Mouse (Mus musculus) lung, adult 2 months (tissue): ENCODE results near the gene Gstm5. TPM values are rescaled to one million over a fixed set of nuclear protein-coding genes. Genes with fewer than 3 reads are reported as not detected.

Source experiments
- DNase-seq: peaks from one replicate; pipeline ENCODE4 v3.0.0; 2022
- H3K4me1 ChIP-seq: fragments of 200-500 bp; 2 replicates; pipeline ENCODE4 v1.6.1; 2011; ENCODE audit warnings: low read length; ENCODE audit not compliant: control insufficient read depth, insufficient read depth
- H3K4me3 ChIP-seq: fragments of 200-500 bp; replicated peaks from 2 replicates; pipeline ENCODE3; 2011; ENCODE audit warnings: low read depth, mild to moderate bottlenecking, control low read depth, low read length; ENCODE audit errors: extremely low read depth
- CTCF ChIP-seq: fragments of 200-500 bp; IDR thresholded peaks from 2 replicates; pipeline ENCODE4 v1.5.1; 2011; ENCODE audit warnings: mild to moderate bottlenecking, low read length, control low read depth; ENCODE audit not compliant: insufficient read depth
- POLR2A ChIP-seq: fragments of 200-500 bp; IDR thresholded peaks from 2 replicates; pipeline ENCODE4 v1.6.1; 2011; ENCODE audit warnings: low read depth, mild to moderate bottlenecking, control low read depth, low read length, borderline replicate concordance; ENCODE audit errors: extremely low read depth
- whole genome bisulfite sequencing: fragments of 180-500 bp; shearing (Covaris S2); methylation state at CpG from one replicate; pipeline ENCODE4 v1.1.7; 2018; 5-methylcytosine and 5-hydroxymethylcytosine counted together
- polyA plus RNA-seq: library from polyadenylated mRNA; depleted of rRNA; stranded (reverse); fragments of >200 nt; gene quantifications from 2 replicates; pipeline ENCODE4 v1.2.3, GENCODE M21; 2012

Gstm5 gene
- polyA plus RNA-seq, 1 experiment: 15.3 TPM

DNA sequence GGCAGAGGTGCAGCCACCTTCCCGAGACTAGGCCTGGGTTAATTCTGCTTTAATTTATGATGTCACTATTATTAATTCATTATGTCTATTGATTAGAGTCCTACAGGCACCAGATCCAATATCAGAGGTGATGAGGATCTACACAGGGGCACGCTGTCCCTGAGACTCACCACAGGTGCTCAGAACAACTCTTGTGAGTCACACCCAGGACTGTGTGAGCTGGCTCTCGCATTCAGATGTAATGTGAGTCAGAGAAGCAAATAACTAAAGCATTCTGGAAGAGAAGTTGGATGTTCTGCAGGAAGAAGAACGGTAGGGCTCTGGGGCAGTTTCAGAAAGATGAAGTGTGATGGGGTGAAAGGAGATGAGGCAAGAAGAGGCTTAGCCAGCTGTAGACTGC is 33.6 kb downstream of the Gstm5 start:
- TF ChIP-seq CTCF (no peak), POLR2A (no peak)
- H3K4me3 ChIP-seq: no peak overlapping the region
- H3K4me1 ChIP-seq: 0 out of 2 replicates have a peak, but pooled peaks cover 2% of the 10 kb centered on the region
- no peak for DNase-seq
- WGBS: 71% methylated on average over 4 of the region's 4 CpGs

DNA sequence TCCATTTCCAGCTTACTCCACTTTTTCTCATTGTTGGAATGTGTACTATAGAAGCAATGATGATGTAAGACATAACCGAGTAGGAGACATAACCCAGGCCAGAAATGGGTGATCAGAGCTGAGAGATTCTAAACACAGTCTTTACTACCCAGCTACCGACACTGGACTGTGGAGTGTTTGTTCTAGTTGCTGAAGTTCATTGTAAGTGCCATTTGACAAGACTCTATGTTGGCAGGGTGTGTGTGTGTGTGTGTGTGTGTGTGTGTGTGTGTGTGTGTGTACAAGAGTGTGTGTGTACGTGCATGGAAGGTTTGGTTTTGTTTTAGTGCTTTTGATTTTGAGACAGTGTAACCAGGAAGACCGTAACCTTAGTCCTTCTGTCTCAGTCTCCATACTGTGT is 34.1 kb downstream of the Gstm5 start:
- 64% methylated on average over 4 of the region's 4 CpGs for WGBS
- Histone ChIP-seq H3K4me1 (0 out of 2 replicates have a peak, but pooled peaks cover 2% of the 10 kb centered on the region), H3K4me3 (no peak overlapping the region)
- no peak for DNase-seq
- TF ChIP-seq CTCF (no peak), POLR2A (no peak)

DNA sequence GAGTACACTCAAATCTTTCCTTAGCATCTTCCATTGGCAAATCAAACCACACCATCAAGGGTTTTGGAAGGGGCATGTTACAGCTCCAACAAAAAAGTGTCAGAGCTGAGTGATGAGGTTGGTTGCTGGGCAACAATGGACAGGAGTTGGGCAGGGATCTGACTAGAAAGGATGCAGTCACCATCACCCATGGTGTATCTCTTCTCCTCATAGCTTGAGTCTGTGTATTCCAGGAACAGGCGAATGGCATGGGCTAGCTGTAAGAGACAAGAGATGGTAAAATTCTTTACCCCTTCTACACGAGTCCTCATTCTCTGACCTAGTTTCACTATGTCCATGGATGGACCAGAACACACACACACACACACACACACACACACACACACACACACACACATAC is 35.5 kb downstream of the Gstm5 start:
- 0 out of 2 replicates have a peak, but pooled peaks cover 2% of the 10 kb centered on the region for H3K4me1 ChIP-seq
- 44% methylated on average over 2 of the region's 2 CpGs for WGBS
- no peak for DNase-seq
- H3K4me3 ChIP-seq: peak overlapping the region; percentile 58
- no peak for TF ChIP-seq CTCF
- no peak for TF ChIP-seq POLR2A

DNA sequence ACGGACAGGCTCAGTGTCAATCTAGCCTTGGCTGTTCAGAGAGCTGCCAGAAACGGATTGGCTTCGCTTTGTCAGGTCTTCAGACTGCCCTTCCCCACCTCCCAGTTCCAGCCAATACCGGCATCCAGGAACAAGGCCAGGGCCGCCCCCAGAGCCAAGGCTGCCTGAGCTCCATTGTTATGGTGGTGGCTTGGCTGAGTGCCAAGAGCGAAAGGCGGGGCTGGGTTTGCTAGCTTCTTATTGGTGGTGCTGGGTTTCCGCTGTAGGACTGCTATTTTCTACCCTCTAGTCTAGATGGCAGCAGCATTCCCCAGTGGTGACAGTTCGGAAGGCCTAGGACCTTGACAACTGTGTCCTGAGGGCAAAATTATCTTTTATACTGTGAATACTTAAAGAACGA is 36.0 kb downstream of the Gstm5 start, which contains the start of gene Gstm7:
Gstm7 (minus strand) TSS at position 148 of the 400 bp plus-strand sequence.
- TF ChIP-seq POLR2A (peak; percentile 5; the same call in 1 of the 2 replicates), CTCF (no peak)
- 0 out of 2 replicates have a peak, but pooled peaks cover 2% of the 10 kb centered on the region for H3K4me1 ChIP-seq
- peak within 1 kb of the TSS; percentile 58 for H3K4me3 ChIP-seq
- DNase-seq: peak; percentile 93
- 5% methylated on average over 10 of the region's 10 CpGs for WGBS

DNA sequence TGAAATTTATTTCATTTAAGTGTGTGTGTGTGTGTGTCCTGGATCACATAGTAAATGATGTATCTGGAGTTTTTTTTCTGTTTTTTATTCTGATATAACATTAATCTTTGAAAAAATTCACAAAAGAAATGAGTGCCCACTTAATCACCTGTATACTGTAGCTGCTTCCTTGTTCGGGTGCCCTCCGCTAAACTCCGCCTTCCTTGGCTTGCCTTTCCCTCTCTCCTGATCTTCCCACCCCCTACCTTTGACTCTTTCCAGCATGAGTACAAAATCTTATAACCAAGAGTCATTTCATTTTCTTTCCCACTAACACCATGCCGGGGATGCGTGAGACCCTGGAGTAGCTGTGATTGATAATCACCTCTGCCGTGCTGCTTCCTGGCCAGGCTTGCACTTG is 36.5 kb downstream of the Gstm5 start:
- Histone ChIP-seq H3K4me3 (no peak overlapping the region), H3K4me1 (0 out of 2 replicates have a peak, but pooled peaks cover 2% of the 10 kb centered on the region)
- no peak for TF ChIP-seq CTCF
- no peak for TF ChIP-seq POLR2A
- WGBS: 55% methylated on average over 6 of the region's 6 CpGs
- no peak for DNase-seq

DNA sequence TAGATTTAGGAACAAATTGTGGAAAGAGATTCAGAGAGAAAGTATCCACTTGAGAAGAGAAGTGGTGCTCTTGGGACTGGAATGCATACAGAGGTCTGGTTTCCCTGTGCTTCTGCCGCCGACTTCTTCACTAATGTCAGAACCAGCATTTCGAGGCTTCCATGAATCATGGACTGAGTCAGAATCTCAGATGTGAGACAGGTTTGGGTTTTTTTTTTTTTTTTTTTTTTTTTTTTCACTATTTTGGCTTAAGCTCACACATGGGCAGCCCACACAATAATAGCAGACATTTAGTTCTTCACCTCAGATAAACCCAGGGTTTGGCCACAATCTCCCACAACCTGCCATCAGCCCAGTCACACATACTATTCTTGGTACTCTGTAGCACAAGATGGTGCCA is 39.6 kb downstream of the Gstm5 start:
- 68% methylated on average over 3 of the region's 3 CpGs for WGBS

DNA sequence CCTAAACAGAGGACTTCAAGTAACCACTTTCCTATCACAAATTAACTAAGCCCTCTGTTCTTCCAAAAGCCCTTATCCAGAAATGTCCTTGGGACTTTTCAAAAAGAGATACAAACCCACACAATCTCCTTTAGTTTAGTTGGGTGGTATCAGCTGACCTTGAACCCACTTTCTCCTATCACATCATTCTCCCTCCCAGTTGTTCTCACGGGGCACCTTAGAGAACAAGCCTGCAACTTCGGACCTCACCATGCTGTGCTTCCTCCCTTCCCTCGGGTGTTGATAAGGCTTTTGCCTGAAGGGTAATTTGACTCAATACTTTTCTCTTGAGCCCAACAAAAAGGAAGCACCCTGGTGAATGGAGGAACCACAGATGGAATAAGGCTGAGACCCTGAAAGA is 40.3 kb downstream of the Gstm5 start:
- TF ChIP-seq POLR2A: no peak
- TF ChIP-seq CTCF: no peak
- DNase-seq: no peak
- no peak overlapping the region for H3K4me3 ChIP-seq
- H3K4me1 ChIP-seq: peaks cover 6% of the 10 kb centered on the region; the same call in 1 of the 2 replicates
- 64% methylated on average over 3 of the region's 3 CpGs for WGBS

More for the DNA sequence above, 39.6 kb downstream of the Gstm5 start:
- DNase-seq: no peak
- Histone ChIP-seq H3K4me1 (peaks cover 6% of the 10 kb centered on the region; the same call in 1 of the 2 replicates), H3K4me3 (no peak overlapping the region)
- no peak for TF ChIP-seq POLR2A
- no peak for TF ChIP-seq CTCF

DNA sequence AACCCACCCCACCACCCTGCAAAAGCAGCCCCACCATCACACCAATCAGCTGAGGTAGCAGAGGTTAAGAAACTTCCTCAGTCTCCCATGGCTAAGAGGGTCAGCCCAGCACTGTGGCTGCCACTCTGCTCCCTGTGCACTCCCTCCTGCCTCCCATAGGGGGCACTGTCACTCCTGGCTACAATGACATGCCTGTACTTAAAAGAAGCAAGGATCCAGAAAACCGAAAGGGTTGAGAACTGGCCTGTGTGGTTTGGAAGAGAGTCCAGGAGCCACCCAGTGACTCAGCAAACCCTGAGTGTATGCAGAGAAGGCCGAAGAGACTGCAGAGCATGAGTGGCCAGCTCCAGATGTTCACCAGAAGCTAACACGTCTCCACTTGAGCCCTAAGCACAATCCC is 43.8 kb downstream of the Gstm5 start:
- TF ChIP-seq CTCF (peak; percentile 93), POLR2A (no peak)
- Histone ChIP-seq H3K4me1 (peaks cover 4% of the 10 kb centered on the region; the same call in 1 of the 2 replicates), H3K4me3 (no peak overlapping the region)
- DNase-seq: peak; percentile 72
- 12% methylated on average over 3 of the region's 3 CpGs for WGBS

DNA sequence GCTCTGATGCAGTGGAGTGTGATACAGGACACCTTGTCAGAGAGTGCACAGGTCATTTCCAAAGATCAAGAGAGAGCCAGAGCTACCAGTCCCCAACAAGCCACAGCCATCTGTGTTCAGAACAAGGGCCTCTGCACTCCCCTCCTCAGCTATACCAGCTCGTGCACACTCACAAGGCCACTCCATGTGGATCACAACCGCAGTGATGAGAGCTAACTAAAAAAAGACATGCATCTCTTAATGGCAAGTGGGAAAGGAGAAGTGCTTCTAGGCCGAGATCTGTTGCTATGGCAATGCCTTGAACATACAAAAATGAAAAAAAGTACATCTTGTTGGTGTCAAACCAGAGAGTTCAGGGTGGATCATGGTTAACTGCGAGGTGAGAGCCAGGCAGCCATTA is 44.2 kb downstream of the Gstm5 start:
- Histone ChIP-seq H3K4me3 (no peak overlapping the region), H3K4me1 (peaks cover 4% of the 10 kb centered on the region; the same call in 1 of the 2 replicates)
- TF ChIP-seq CTCF (no peak), POLR2A (no peak)
- WGBS: 56% methylated on average over 4 of the region's 4 CpGs
- DNase-seq: no peak

DNA sequence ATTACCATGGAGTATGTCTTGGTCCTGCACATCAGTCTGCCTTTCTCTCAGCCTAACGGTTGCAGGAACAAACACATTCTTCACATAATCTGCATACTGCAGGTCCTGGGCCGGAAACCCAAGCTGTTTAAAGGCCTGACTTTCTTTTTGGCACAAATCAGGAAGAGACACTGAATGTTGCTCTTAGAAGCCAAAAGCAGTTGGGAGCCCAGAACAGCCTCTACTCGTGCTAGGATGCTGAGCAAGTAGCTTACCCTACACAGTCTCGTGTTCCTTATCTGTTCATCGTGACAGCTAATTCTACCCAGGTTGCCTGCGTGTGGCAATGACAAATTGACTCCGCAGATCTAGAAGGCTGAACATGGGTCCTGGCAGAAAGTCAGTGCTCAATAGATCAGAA is 44.9 kb downstream of the Gstm5 start:
- H3K4me3 ChIP-seq: no peak overlapping the region
- WGBS: 65% methylated on average over 7 of the region's 7 CpGs
- H3K4me1 ChIP-seq: peaks cover 4% of the 10 kb centered on the region; the same call in 1 of the 2 replicates
- no peak for DNase-seq
- TF ChIP-seq POLR2A: no peak
- no peak for TF ChIP-seq CTCF

DNA sequence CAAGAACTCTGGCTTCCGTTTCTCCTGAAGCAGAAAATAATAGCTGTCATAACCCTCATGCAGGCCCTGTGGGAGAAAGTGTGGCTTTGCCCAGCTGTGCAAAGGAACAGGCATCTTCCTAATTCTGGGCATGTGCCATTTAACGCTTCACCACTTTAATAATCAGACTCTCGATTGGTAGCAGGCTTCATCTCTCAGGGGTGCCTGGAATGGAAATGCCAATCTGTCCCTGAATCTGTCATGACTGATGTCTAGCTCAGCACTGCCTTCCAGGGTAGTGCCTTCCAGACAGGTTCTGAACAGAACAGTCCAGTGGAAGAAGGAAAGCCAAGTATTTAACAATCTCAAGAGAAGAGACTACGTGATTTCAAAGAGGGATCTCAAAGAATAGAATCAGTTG is 45.6 kb downstream of the Gstm5 start:
- TF ChIP-seq POLR2A: no peak
- no peak for TF ChIP-seq CTCF
- no peak overlapping the region for H3K4me3 ChIP-seq
- no peak for DNase-seq
- peaks cover 4% of the 10 kb centered on the region; the same call in 1 of the 2 replicates for H3K4me1 ChIP-seq
- 86% methylated on average over 4 of the region's 4 CpGs for WGBS
